Mouse (Mus musculus): ENCODE data around the gene Grm5. TPM values are rescaled to one million over a fixed set of nuclear protein-coding genes. Genes with fewer than 3 reads are reported as not detected.

Grm5 gene
- polyA plus RNA-seq, 1 experiment, result not detected

GRCm38 (mm10) chr7:87950205-87950604 lies 366.2 kb downstream of the Grm5 start:
- Histone ChIP-seq H3K36me3 (ENCODE audit: control insufficient read depth, insufficient read depth) (no peaks in the 10 kb centered on the region), H3K27me3 (ENCODE audit: control insufficient read depth, insufficient read depth, insufficient read length) (no peaks in the 10 kb centered on the region), H3K4me3 (ENCODE audit: insufficient read depth, poor library complexity, severe bottlenecking) (no peak overlapping the region), H3K79me3 (ENCODE audit: low read depth) (no peaks in the 10 kb centered on the region), H3K79me2 (ENCODE audit: control insufficient read depth, insufficient read depth) (no peaks in the 10 kb centered on the region), H3ac (ENCODE audit: control insufficient read depth, insufficient read length, low read depth) (no peak overlapping the region)
- TF ChIP-seq FOSL1 (IDR thresholded peaks at IDR 0.05; ENCODE audit: insufficient read depth, low read length, poor library complexity, severe bottlenecking), result no peak
- no peak for TF ChIP-seq CTCF (IDR thresholded peaks at IDR 0.05; ENCODE audit: control insufficient read depth, insufficient read depth, insufficient read length)
- no peak for TF ChIP-seq MAX (IDR thresholded peaks at IDR 0.05)
- TF ChIP-seq MYOG (IDR thresholded peaks at IDR 0.05; ENCODE audit: control insufficient read depth, extremely low read depth, insufficient read length), result no peak
- no peak for TF ChIP-seq MYOD1 (IDR thresholded peaks at IDR 0.05; ENCODE audit: control insufficient read depth, insufficient read length, low read depth)
- no peak for TF ChIP-seq USF1 (IDR thresholded peaks at IDR 0.05; ENCODE audit: low read depth)
- TF ChIP-seq CEBPB (IDR thresholded peaks at IDR 0.05; ENCODE audit: low read depth), result no peak

- H3ac ChIP-seq (ENCODE audit: control insufficient read depth, insufficient read length, low read depth), result no peak overlapping the region
- no peak for TF ChIP-seq MAX (IDR thresholded peaks at IDR 0.05)
- no peak for TF ChIP-seq CEBPB (IDR thresholded peaks at IDR 0.05; ENCODE audit: low read depth)
- TF ChIP-seq FOSL1 (IDR thresholded peaks at IDR 0.05; ENCODE audit: insufficient read depth, low read length, poor library complexity, severe bottlenecking), result no peak
- TF ChIP-seq USF1 (IDR thresholded peaks at IDR 0.05; ENCODE audit: low read depth), result no peak
- TF ChIP-seq MYOD1 (IDR thresholded peaks at IDR 0.05; ENCODE audit: control insufficient read depth, insufficient read length, low read depth), result no peak
- no peak for TF ChIP-seq MYOG (IDR thresholded peaks at IDR 0.05; ENCODE audit: control insufficient read depth, extremely low read depth, insufficient read length)
- TF ChIP-seq CTCF (IDR thresholded peaks at IDR 0.05; ENCODE audit: control insufficient read depth, insufficient read depth, insufficient read length), result no peak
Observed at GRCm38 (mm10) chr7:87973216-87973615, 389.2 kb downstream of the Grm5 start.

GRCm38 (mm10) chr7:87975041-87975440 lies 391.1 kb downstream of the Grm5 start:
- Histone ChIP-seq H3K36me3 (ENCODE audit: control insufficient read depth, insufficient read depth) (no peaks in the 10 kb centered on the region), H3ac (ENCODE audit: control insufficient read depth, insufficient read length, low read depth) (no peak overlapping the region), H3K27me3 (ENCODE audit: control insufficient read depth, insufficient read depth, insufficient read length) (no peaks in the 10 kb centered on the region), H3K79me2 (ENCODE audit: control insufficient read depth, insufficient read depth) (no peaks in the 10 kb centered on the region), H3K4me3 (ENCODE audit: insufficient read depth, poor library complexity, severe bottlenecking) (no peak overlapping the region), H3K79me3 (ENCODE audit: low read depth) (no peaks in the 10 kb centered on the region)
- TF ChIP-seq USF1 (IDR thresholded peaks at IDR 0.05; ENCODE audit: low read depth), result no peak
- TF ChIP-seq MAX (IDR thresholded peaks at IDR 0.05), result no peak
- no peak for TF ChIP-seq MYOG (IDR thresholded peaks at IDR 0.05; ENCODE audit: control insufficient read depth, extremely low read depth, insufficient read length)
- TF ChIP-seq FOSL1 (IDR thresholded peaks at IDR 0.05; ENCODE audit: insufficient read depth, low read length, poor library complexity, severe bottlenecking), result no peak
- TF ChIP-seq MYOD1 (IDR thresholded peaks at IDR 0.05; ENCODE audit: control insufficient read depth, insufficient read length, low read depth), result no peak
- no peak for TF ChIP-seq CTCF (IDR thresholded peaks at IDR 0.05; ENCODE audit: control insufficient read depth, insufficient read depth, insufficient read length)
- no peak for TF ChIP-seq CEBPB (IDR thresholded peaks at IDR 0.05; ENCODE audit: low read depth)

More at GRCm38 (mm10) chr7:87973216-87973615, 389.2 kb downstream of the Grm5 start:
- Histone ChIP-seq H3K27me3 (ENCODE audit: control insufficient read depth, insufficient read depth, insufficient read length) (no peaks in the 10 kb centered on the region), H3K79me2 (ENCODE audit: control insufficient read depth, insufficient read depth) (no peaks in the 10 kb centered on the region), H3K4me3 (ENCODE audit: insufficient read depth, poor library complexity, severe bottlenecking) (no peak overlapping the region), H3K36me3 (ENCODE audit: control insufficient read depth, insufficient read depth) (no peaks in the 10 kb centered on the region), H3K79me3 (ENCODE audit: low read depth) (no peaks in the 10 kb centered on the region)

DNA sequence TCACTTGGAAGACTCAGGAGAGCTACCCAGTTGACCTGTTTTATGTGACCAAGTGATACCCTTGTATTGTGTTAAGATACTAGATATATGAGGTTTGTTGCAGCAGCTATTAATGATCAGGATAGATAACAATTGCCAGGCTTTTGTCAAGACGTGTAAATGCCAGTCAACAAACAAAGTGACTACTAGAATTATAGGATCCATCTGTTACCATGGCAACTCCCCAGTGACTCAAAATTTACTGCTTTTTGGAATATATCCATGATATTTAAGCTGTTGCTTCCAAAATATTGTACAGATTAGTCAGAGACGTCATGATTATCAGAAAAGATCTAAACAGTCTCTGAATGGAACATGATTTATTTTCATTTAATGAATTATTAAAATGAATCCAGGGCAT lies 399.5 kb downstream of the Grm5 start:
- Histone ChIP-seq H3K36me3 (ENCODE audit: control insufficient read depth, insufficient read depth) (no peaks in the 10 kb centered on the region), H3ac (ENCODE audit: control insufficient read depth, insufficient read length, low read depth) (no peak overlapping the region), H3K79me3 (ENCODE audit: low read depth) (no peaks in the 10 kb centered on the region), H3K27me3 (ENCODE audit: control insufficient read depth, insufficient read depth, insufficient read length) (no peaks in the 10 kb centered on the region), H3K4me3 (ENCODE audit: insufficient read depth, poor library complexity, severe bottlenecking) (no peak overlapping the region), H3K79me2 (ENCODE audit: control insufficient read depth, insufficient read depth) (no peaks in the 10 kb centered on the region)
- TF ChIP-seq USF1 (IDR thresholded peaks at IDR 0.05; ENCODE audit: low read depth) (no peak), MAX (IDR thresholded peaks at IDR 0.05) (no peak), FOSL1 (IDR thresholded peaks at IDR 0.05; ENCODE audit: insufficient read depth, low read length, poor library complexity, severe bottlenecking) (no peak), MYOG (IDR thresholded peaks at IDR 0.05; ENCODE audit: control insufficient read depth, extremely low read depth, insufficient read length) (no peak), MYOD1 (IDR thresholded peaks at IDR 0.05; ENCODE audit: control insufficient read depth, insufficient read length, low read depth) (no peak)

DNA sequence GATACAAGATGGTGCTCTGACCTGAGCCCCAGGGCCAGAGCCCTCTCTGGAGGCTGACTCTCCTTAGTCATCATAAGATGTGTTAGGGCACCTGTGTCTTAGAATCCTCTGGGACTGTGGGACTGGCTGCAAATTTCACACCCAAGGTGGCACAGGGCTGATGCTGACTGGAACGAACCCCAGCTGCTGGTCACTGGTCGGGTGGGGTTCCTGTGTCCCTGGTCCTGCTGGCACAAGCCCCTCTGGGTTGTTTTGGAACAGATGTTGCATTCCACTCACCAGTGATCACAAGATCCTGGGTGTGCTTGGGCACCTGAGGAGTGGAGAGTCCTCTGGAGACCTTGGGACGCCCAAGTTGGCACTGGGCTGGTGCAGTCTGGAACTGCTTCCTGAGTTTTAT lies 430.5 kb downstream of the Grm5 start:
- TF ChIP-seq CTCF (IDR thresholded peaks at IDR 0.05; ENCODE audit: control insufficient read depth, insufficient read depth, insufficient read length) (no peak), FOSL1 (IDR thresholded peaks at IDR 0.05; ENCODE audit: insufficient read depth, low read length, poor library complexity, severe bottlenecking) (no peak), CEBPB (IDR thresholded peaks at IDR 0.05; ENCODE audit: low read depth) (no peak), MAX (IDR thresholded peaks at IDR 0.05) (no peak), MYOG (IDR thresholded peaks at IDR 0.05; ENCODE audit: control insufficient read depth, extremely low read depth, insufficient read length) (no peak), MYOD1 (IDR thresholded peaks at IDR 0.05; ENCODE audit: control insufficient read depth, insufficient read length, low read depth) (no peak), USF1 (IDR thresholded peaks at IDR 0.05; ENCODE audit: low read depth) (no peak)
- no peaks in the 10 kb centered on the region for H3K36me3 ChIP-seq (ENCODE audit: control insufficient read depth, insufficient read depth)
- H3K79me2 ChIP-seq (ENCODE audit: control insufficient read depth, insufficient read depth), result no peaks in the 10 kb centered on the region
- no peak overlapping the region for H3ac ChIP-seq (ENCODE audit: control insufficient read depth, insufficient read length, low read depth)
- H3K4me3 ChIP-seq (ENCODE audit: insufficient read depth, poor library complexity, severe bottlenecking), result no peak overlapping the region
- no peaks in the 10 kb centered on the region for H3K79me3 ChIP-seq (ENCODE audit: low read depth)
- no peaks in the 10 kb centered on the region for H3K27me3 ChIP-seq (ENCODE audit: control insufficient read depth, insufficient read depth, insufficient read length)

Measured in C2C12 (cell line).